Mouse (Mus musculus) olfactory bulb, adult 2 months (tissue): ENCODE results near the gene Tmem108. TPM values are rescaled to one million over a fixed set of nuclear protein-coding genes. Genes with fewer than 3 reads are reported as not detected.

ENCODE experiments used
- H3K27ac ChIP-seq: fragments of 200-500 bp; 2 replicates; pipeline ENCODE4 v1.5.1; 2012; ENCODE audit warnings: low read depth, low read length; ENCODE audit not compliant: insufficient read depth
- H3K4me1 ChIP-seq: fragments of 200-500 bp; 2 replicates; pipeline ENCODE4 v1.6.1; 2012; ENCODE audit warnings: low read length; ENCODE audit not compliant: control insufficient read depth, insufficient read depth
- H3K4me3 ChIP-seq: fragments of 200-500 bp; 2 replicates; pipeline ENCODE4 v1.5.1; 2012; ENCODE audit warnings: mild to moderate bottlenecking, low read depth, low read length, moderate library complexity; ENCODE audit not compliant: insufficient read depth
- CTCF ChIP-seq: fragments of 200-500 bp; IDR thresholded peaks from 2 replicates; pipeline ENCODE4 v1.5.1; 2012; ENCODE audit warnings: low read depth, mild to moderate bottlenecking, low read length, moderate library complexity; ENCODE audit not compliant: insufficient read depth
- POLR2A ChIP-seq: fragments of 200-500 bp; IDR thresholded peaks from 2 replicates; pipeline ENCODE4 v1.6.1; 2012; ENCODE audit warnings: mild to moderate bottlenecking, low read depth, low read length, moderate library complexity; ENCODE audit not compliant: insufficient read depth
- WGBS: fragments of 180-500 bp; shearing (Covaris S2); methylation state at CpG from one replicate; pipeline ENCODE4 v1.1.7; 2018; 5-methylcytosine and 5-hydroxymethylcytosine counted together
- polyA plus RNA-seq: library from polyadenylated mRNA; stranded (reverse); fragments of >200 nt; gene quantifications from 2 replicates; pipeline ENCODE4 v1.2.4, GENCODE M21; 2012; ENCODE audit warnings: low replicate concordance; ENCODE audit not compliant: missing spikeins, insufficient read depth, insufficient read length

Gene Tmem108
- polyA plus RNA-seq, 1 experiment: not detected

DNA sequence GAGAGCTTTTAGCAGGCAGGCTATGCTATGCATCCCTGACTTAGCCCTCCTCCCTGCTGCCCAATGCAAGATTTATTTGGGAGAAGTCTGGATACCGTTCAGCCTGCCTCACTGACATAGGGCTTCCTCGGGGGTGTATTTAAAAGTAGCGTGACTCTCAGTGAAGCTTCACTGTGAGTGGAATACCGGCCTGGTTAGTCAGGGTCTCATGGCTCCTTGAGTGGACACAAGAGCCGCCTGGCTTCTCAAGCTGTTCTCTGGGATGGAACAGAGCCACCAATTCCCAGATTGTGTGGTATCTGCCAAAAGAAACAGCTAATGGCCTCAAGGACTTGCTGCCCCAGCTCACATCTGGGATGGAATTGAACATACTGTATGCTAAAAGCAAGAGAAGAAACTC is 324.5 kb downstream of the Tmem108 start:
- H3K27ac ChIP-seq: no peak overlapping the region
- H3K4me3 ChIP-seq: no peak overlapping the region
- H3K4me1 ChIP-seq: peaks cover 19% of the 10 kb centered on the region
- no peak for TF ChIP-seq POLR2A
- TF ChIP-seq CTCF: no peak
- WGBS: 54% methylated on average over 5 of the region's 5 CpGs

GRCm38 (mm10) chr9:103434116-103434515 is 327.5 kb downstream of the Tmem108 start:
- 52% methylated on average over 4 of the region's 4 CpGs for WGBS
- Histone ChIP-seq H3K4me1 (peaks cover 21% of the 10 kb centered on the region), H3K4me3 (no peak overlapping the region), H3K27ac (no peak overlapping the region)
- TF ChIP-seq CTCF: no peak
- no peak for TF ChIP-seq POLR2A

Other genes with a start within 250 kb of the Tmem108 start
- gene Nphp3, start 240.7 kb upstream of the Tmem108 start, polyA plus RNA-seq: not detected in 2 replicates